Mouse (Mus musculus) kidney, embryonic 15.5 days (tissue): ENCODE results near the gene Rag2. TPM values are rescaled to one million over a fixed set of nuclear protein-coding genes. Genes with fewer than 3 reads are reported as not detected.

Experiments used
- ATAC-seq: fragments of 200-750 bp; cut with Nextera tagmentation; replicated peaks from 2 replicates; pipeline ENCODE4 v1.8.0; 2017; ENCODE audit warnings: moderate TSS enrichment; ENCODE audit not compliant: low FRiP score
- H3K27ac ChIP-seq: fragments of 300-500 bp; sonication (generic); 2 replicates; pipeline ENCODE4 v1.5.1; 2015; ENCODE audit warnings: mild to moderate bottlenecking, inconsistent platforms
- H3K27me3 ChIP-seq: fragments of 300-500 bp; sonication (generic); 2 replicates; pipeline ENCODE4 v1.6.1; 2015; ENCODE audit warnings: inconsistent platforms
- H3K36me3 ChIP-seq: fragments of 300-500 bp; sonication (generic); 2 replicates; pipeline ENCODE4 v1.6.1; 2015; ENCODE audit warnings: inconsistent platforms
- H3K4me1 ChIP-seq: fragments of 300-500 bp; sonication (generic); 2 replicates; pipeline ENCODE4 v1.6.1; 2015; ENCODE audit warnings: inconsistent platforms
- H3K4me2 ChIP-seq: fragments of 300-500 bp; sonication (generic); 2 replicates; pipeline ENCODE4 v1.6.1; 2015; ENCODE audit warnings: moderate library complexity, mild to moderate bottlenecking, inconsistent platforms
- H3K4me3 ChIP-seq: fragments of 300-500 bp; sonication (generic); replicated peaks from 2 replicates; pipeline ENCODE4 v1.5.1; 2015; ENCODE audit warnings: mild to moderate bottlenecking, inconsistent platforms
- H3K9ac ChIP-seq: fragments of 300-500 bp; sonication (generic); 2 replicates; pipeline ENCODE4 v1.6.1; 2015; ENCODE audit warnings: mild to moderate bottlenecking, inconsistent platforms
- H3K9me3 ChIP-seq: fragments of 300-500 bp; sonication (generic); replicated peaks from 2 replicates; pipeline ENCODE4 v1.6.1; 2016; ENCODE audit warnings: inconsistent platforms
- WGBS: fragments of 180-500 bp; shearing (Covaris S2); methylation state at CpG from one replicate; pipeline ENCODE4 v1.1.7; 2015; ENCODE audit warnings: mixed read lengths; 5-methylcytosine and 5-hydroxymethylcytosine counted together
- polyA plus RNA-seq: library from polyadenylated mRNA; unstranded; fragments of >200 nt; fragmentation: Nextera tagmentation; extraction: Ambion mirVana; gene quantifications from 2 replicates; pipeline ENCODE4 v1.2.1, GENCODE M21; 2015

Rag2 gene
- 0.10 TPM in 1 of 2 replicates, not detected in the other for polyA plus RNA-seq

GRCm38 (mm10) chr2:101624526-101624925 is at the start of gene Rag2:
TSS of gene Rag2 (plus strand) at chr2:101624718.
- ATAC-seq, result no peak
- H3K27ac ChIP-seq, result no peak within 1 kb of the TSS

DNA sequence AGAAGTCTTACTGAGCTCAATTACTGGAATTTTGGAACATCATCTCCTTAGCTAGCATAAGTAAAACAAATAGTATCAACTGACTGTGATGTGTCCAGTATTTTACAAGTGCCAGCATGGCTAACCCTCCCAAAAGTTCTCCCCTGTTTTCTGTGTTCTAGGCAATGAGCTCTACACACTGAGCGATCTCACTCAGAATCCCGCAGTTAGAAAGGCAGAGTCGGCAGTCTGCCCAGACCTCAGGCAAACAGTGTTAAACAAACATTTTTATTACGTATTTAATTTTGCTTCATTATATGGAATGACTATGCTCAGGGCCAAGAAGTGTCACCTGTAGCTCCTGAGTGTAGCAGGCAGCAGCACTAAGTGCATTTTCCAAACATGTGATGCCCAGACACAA is 47.3 kb upstream of the Rag2 start:
- WGBS, result 70% methylated on average over 4 of the region's 4 CpGs
- Histone ChIP-seq H3K9ac (no peak overlapping the region), H3K4me1 (no peaks in the 10 kb centered on the region), H3K27me3 (no peaks in the 10 kb centered on the region), H3K36me3 (no peaks in the 10 kb centered on the region), H3K4me2 (no peak overlapping the region), H3K4me3 (no peak overlapping the region), H3K9me3 (no peaks in the 10 kb centered on the region), H3K27ac (no peak overlapping the region)
- no peak for ATAC-seq

More at GRCm38 (mm10) chr2:101624526-101624925, at the start of gene Rag2:
- no peak within 1 kb of the TSS for H3K4me2 ChIP-seq
- 33% methylated on average over 4 of the region's 4 CpGs for WGBS
- H3K36me3 ChIP-seq, result no peaks in the 10 kb centered on the region
- no peak within 1 kb of the TSS for H3K4me3 ChIP-seq
- H3K4me1 ChIP-seq, result peaks cover 9% of the 10 kb centered on the region; the same call in 1 of the 2 replicates
- no peaks in the 10 kb centered on the region for H3K27me3 ChIP-seq
- no peaks in the 10 kb centered on the region for H3K9me3 ChIP-seq
- H3K9ac ChIP-seq, result no peak within 1 kb of the TSS

DNA sequence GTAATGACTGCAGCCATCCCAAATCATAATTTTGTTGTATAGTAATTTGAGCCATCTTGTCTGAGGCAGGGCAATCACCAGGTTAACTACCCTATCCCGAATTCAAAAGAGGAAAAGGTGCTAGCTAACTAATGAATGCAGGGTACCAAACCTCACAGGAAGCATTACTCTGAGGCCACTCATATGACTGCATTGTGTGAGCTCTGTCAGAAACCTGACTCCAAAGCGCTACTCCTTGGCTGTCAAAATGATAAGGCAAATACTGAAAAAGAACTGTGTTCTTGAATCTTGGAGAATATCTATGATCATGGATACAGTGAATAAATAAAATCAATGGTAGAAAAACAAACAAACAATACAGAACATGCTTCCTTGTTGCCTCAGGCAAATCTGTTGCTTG is 44.5 kb upstream of the Rag2 start:
- H3K36me3 ChIP-seq, result no peaks in the 10 kb centered on the region
- H3K27me3 ChIP-seq, result no peaks in the 10 kb centered on the region
- no peak overlapping the region for H3K9ac ChIP-seq
- no peak overlapping the region for H3K4me3 ChIP-seq
- no peaks in the 10 kb centered on the region for H3K9me3 ChIP-seq
- 60% methylated on average over 2 of the region's 2 CpGs for WGBS
- H3K4me2 ChIP-seq, result no peak overlapping the region
- no peaks in the 10 kb centered on the region for H3K4me1 ChIP-seq
- no peak overlapping the region for H3K27ac ChIP-seq
- ATAC-seq, result no peak

DNA sequence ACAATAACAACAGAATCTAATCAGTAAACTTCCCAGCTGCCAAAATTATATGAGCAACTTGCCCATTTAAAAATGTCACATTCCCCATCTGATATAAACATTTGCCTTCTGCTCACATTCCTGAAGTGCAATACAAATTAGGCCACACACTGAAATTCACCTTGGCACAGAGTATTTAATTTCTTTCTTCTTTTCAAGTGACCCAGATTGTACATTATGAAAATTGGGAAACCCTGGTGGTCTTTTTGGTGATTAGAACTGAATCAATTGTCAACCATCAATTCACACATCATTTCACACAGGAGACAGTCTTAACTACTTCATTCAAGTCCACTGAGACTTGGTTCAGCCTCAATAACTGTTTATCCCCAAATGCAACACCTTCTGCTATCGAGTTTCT is 44.1 kb upstream of the Rag2 start:
- Histone ChIP-seq H3K9me3 (no peaks in the 10 kb centered on the region), H3K27ac (no peak overlapping the region), H3K4me1 (no peaks in the 10 kb centered on the region), H3K36me3 (no peaks in the 10 kb centered on the region), H3K4me2 (no peak overlapping the region), H3K4me3 (no peak overlapping the region), H3K9ac (no peak overlapping the region), H3K27me3 (no peaks in the 10 kb centered on the region)
- WGBS, result 65% methylated on average over 1 of the region's 1 CpGs
- no peak for ATAC-seq

DNA sequence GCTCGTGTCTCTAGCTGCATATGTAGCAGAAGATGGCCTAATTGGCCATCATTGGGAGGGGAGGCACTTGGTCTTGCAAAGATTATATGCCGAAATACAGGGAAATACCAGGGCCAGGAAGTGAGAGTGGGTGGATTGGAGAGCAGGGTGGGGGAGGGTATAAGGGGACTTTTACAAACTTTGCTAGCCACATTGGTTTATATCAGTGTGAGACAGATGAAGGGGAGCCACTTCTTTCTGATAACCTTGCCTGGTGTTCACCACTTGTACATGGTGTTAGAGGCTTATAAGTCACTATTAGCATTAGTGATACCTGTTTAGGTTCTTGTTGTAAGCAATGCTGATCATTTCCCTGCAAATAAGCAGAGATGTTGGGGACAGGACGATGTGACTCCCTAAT is 43.5 kb upstream of the Rag2 start:
- no peak overlapping the region for H3K4me2 ChIP-seq
- H3K36me3 ChIP-seq, result no peaks in the 10 kb centered on the region
- WGBS, result 82% methylated on average over 3 of the region's 3 CpGs
- no peak for ATAC-seq
- H3K9me3 ChIP-seq, result no peaks in the 10 kb centered on the region
- H3K4me1 ChIP-seq, result no peaks in the 10 kb centered on the region
- H3K27ac ChIP-seq, result no peak overlapping the region
- no peak overlapping the region for H3K4me3 ChIP-seq
- H3K9ac ChIP-seq, result no peak overlapping the region
- H3K27me3 ChIP-seq, result no peaks in the 10 kb centered on the region

- no peak overlapping the region for H3K27ac ChIP-seq
- no peak overlapping the region for H3K4me3 ChIP-seq
- 85% methylated on average over 3 of the region's 3 CpGs for WGBS
- ATAC-seq, result no peak
- H3K27me3 ChIP-seq, result no peaks in the 10 kb centered on the region
- H3K9ac ChIP-seq, result no peak overlapping the region
- H3K4me2 ChIP-seq, result no peak overlapping the region
- H3K36me3 ChIP-seq, result no peaks in the 10 kb centered on the region
- no peaks in the 10 kb centered on the region for H3K4me1 ChIP-seq
- no peaks in the 10 kb centered on the region for H3K9me3 ChIP-seq
Measured at GRCm38 (mm10) chr2:101581418-101581817, 43.1 kb upstream of the Rag2 start.

GRCm38 (mm10) chr2:101591356-101591755 is 33.2 kb upstream of the Rag2 start:
- no peak overlapping the region for H3K27ac ChIP-seq
- 78% methylated on average over 8 of the region's 8 CpGs for WGBS

DNA sequence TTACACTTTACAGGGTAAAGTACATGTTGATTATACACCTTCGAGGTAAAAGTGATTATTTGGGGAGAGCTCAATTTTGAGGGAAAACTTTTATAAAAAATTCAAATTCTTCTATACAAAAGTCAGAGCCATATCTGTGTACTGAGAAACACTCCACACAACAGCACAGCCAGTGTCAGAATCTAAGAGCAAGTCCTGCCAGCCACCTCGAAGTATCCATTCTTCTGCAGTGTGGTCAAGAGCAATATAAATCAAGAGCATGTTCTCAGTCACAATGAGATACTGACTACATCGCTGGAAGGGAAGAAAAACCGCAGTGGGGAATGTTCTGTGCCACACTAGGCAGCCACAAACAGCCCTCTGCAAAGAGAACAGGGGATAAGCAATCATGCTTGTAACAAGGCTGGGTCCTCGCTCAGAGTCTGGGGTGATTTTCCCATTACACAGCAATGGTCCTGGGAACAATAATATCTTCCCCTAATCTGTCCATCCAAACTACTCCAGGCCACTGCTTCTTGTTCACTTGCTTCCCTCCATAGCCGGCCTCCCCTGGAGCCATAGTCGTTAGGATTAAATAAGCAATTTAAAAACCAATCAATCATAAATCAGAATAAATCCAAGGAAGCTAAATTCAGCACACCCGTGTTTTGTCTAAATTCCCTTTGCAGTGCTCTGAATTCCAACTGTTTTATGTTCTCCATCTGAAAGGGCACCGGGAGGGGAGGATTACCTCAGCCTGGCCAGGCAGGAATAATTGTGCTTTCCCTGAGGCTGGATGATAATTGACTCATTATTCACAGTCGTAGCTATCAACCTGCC is 32.3 kb upstream of the Rag2 start:
- no peaks in the 10 kb centered on the region for H3K9me3 ChIP-seq
- no peak overlapping the region for H3K27ac ChIP-seq
- H3K4me1 ChIP-seq, result 0 out of 2 replicates have a peak, but pooled peaks cover 10% of the 10 kb centered on the region
- no peaks in the 10 kb centered on the region for H3K36me3 ChIP-seq
- 21% methylated on average over 10 of the region's 10 CpGs for WGBS
- H3K4me2 ChIP-seq, result no peak overlapping the region
- H3K4me3 ChIP-seq, result no peak overlapping the region
- H3K9ac ChIP-seq, result no peak overlapping the region
- no peaks in the 10 kb centered on the region for H3K27me3 ChIP-seq
- ATAC-seq, result peak; percentile 58; the same call in 1 of the 2 replicates

More at GRCm38 (mm10) chr2:101591356-101591755, 33.2 kb upstream of the Rag2 start:
- no peak overlapping the region for H3K9ac ChIP-seq
- no peaks in the 10 kb centered on the region for H3K36me3 ChIP-seq
- H3K9me3 ChIP-seq, result no peaks in the 10 kb centered on the region
- H3K27me3 ChIP-seq, result no peaks in the 10 kb centered on the region
- ATAC-seq, result no peak
- 0 out of 2 replicates have a peak, but pooled peaks cover 10% of the 10 kb centered on the region for H3K4me1 ChIP-seq
- no peak overlapping the region for H3K4me3 ChIP-seq
- no peak overlapping the region for H3K4me2 ChIP-seq

GRCm38 (mm10) chr2:101592886-101593285 is 31.6 kb upstream of the Rag2 start:
- no peak overlapping the region for H3K27ac ChIP-seq
- no peaks in the 10 kb centered on the region for H3K9me3 ChIP-seq
- peaks cover 11% of the 10 kb centered on the region for H3K4me1 ChIP-seq
- no peak overlapping the region for H3K4me2 ChIP-seq
- 53% methylated on average over 8 of the region's 8 CpGs for WGBS
- H3K36me3 ChIP-seq, result no peaks in the 10 kb centered on the region
- no peak overlapping the region for H3K9ac ChIP-seq
- no peak for ATAC-seq
- H3K27me3 ChIP-seq, result no peaks in the 10 kb centered on the region
- no peak overlapping the region for H3K4me3 ChIP-seq

DNA sequence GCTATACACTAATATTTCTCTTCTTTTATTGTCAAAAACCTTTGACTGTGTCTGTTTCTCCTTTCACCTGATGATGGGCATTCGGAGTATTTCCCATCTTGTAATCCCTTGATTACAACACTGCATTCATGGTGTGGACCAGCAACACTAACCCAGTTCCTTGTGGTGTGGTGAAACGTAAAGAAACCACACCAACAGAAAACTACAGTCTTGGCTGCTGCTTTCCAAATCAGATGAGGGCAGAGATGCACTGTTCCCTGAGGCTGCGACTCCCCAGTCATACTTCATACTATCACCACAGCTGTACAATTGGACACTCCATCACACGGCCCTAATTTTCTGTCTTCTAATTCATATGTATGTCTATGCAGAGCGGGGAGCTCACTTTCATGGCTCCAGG is 29.8 kb upstream of the Rag2 start:
- no peak overlapping the region for H3K9ac ChIP-seq
- no peak overlapping the region for H3K4me2 ChIP-seq
- 85% methylated on average over 5 of the region's 5 CpGs for WGBS
- H3K27me3 ChIP-seq, result no peaks in the 10 kb centered on the region
- H3K4me1 ChIP-seq, result peaks cover 19% of the 10 kb centered on the region
- no peaks in the 10 kb centered on the region for H3K9me3 ChIP-seq
- H3K36me3 ChIP-seq, result no peaks in the 10 kb centered on the region
- no peak overlapping the region for H3K4me3 ChIP-seq
- no peak overlapping the region for H3K27ac ChIP-seq
- no peak for ATAC-seq

GRCm38 (mm10) chr2:101597186-101597585 is 27.3 kb upstream of the Rag2 start:
- no peaks in the 10 kb centered on the region for H3K9me3 ChIP-seq

DNA sequence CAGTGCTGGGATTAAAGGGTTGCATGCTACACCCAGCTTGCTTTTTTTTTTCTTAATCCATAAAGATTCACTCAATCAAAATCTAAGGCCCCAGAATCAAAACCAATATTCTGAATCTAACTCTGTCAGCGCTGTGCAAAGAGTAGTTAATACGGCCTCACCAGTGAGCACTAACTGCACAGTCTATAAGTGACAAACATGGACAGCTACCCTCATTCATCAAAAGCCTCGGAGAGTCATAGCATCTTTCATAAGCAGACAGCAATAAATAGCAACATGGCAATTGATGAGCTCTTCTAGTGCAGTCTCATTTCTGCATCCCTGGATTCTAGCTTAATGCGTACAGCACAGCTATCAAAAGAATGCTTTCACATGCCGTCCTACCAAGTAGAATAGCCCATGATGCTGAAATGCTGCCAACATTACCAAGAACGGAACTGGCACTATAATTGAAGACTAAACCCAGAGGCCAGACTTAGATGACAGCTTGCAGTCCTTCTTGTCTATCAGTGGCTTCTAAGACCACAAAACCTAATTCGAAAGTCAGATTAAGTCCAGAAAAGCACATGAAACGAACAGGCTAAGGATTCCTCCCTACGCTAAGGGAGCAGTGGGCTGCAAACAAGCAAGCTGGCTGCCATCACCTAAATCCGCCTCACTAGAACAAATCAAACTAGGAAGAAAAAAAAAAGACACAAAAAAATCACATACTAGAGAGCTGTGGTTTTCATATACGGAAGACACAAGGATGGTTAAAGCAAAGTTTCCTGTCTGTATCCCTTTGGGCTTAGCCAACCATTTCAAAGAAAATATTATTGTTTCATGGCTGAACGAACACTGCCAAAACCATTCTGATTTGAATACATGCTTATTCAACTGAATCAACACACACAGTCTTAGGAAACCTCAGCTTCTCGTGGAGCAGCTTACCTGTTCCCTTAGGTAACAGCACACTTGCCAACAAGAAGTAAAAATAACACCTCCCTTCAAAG is 26.0 kb upstream of the Rag2 start:
- peak overlapping the region; percentile 29; the same call in 1 of the 2 replicates for H3K4me2 ChIP-seq
- no peak overlapping the region for H3K27ac ChIP-seq
- no peaks in the 10 kb centered on the region for H3K36me3 ChIP-seq
- no peaks in the 10 kb centered on the region for H3K9me3 ChIP-seq
- H3K27me3 ChIP-seq, result no peaks in the 10 kb centered on the region
- 52% methylated on average over 13 of the region's 13 CpGs for WGBS
- no peak overlapping the region for H3K4me3 ChIP-seq
- H3K4me1 ChIP-seq, result peaks cover 20% of the 10 kb centered on the region
- H3K9ac ChIP-seq, result no peak overlapping the region
- ATAC-seq, result peak; percentile 65

More at GRCm38 (mm10) chr2:101597186-101597585, 27.3 kb upstream of the Rag2 start:
- Histone ChIP-seq H3K36me3 (no peaks in the 10 kb centered on the region), H3K4me2 (no peak overlapping the region), H3K27me3 (no peaks in the 10 kb centered on the region), H3K9ac (no peak overlapping the region), H3K4me3 (no peak overlapping the region), H3K4me1 (peaks cover 27% of the 10 kb centered on the region), H3K27ac (no peak overlapping the region)
- no peak for ATAC-seq
